Mouse (Mus musculus): ENCODE measurements around the gene Ccna1.

Ccna1 gene

DNA sequence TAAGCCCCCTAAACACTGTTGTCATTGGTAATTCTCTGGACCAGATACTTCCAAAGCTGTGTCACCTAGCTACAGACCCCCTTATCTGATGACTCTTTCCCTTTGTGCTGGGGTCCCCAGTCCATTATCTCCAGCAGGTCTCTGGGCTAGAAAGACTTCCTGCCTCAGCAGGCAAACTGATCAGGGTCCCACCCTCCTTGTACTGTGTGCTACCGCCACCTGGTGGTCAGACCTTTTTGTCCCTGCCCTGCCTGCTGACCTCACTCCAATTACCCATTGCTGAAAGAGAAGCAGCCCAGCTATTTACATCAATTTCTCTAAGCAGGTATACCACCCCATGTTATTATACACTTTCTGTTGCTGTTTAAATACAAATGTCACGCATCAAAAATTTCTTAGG is 9.1 kb upstream of the Ccna1 start:
- peak; percentile 85 to 93 for DNase-seq

GRCm38 (mm10) chr3:55062653-55063052 is 7.4 kb upstream of the Ccna1 start:
- DNase-seq, result peak; percentile 37 to 64

- DNase-seq, result no peak
Observed at GRCm38 (mm10) chr3:55056376-55056775, 1.1 kb upstream of the Ccna1 start.

GRCm38 (mm10) chr3:55055747-55056120 is 433 bp upstream of the Ccna1 start:
- DNase-seq, result no peak

- no peak for DNase-seq
Observed at GRCm38 (mm10) chr3:55054231-55054630, 1.1 kb downstream of the Ccna1 start.

DNA sequence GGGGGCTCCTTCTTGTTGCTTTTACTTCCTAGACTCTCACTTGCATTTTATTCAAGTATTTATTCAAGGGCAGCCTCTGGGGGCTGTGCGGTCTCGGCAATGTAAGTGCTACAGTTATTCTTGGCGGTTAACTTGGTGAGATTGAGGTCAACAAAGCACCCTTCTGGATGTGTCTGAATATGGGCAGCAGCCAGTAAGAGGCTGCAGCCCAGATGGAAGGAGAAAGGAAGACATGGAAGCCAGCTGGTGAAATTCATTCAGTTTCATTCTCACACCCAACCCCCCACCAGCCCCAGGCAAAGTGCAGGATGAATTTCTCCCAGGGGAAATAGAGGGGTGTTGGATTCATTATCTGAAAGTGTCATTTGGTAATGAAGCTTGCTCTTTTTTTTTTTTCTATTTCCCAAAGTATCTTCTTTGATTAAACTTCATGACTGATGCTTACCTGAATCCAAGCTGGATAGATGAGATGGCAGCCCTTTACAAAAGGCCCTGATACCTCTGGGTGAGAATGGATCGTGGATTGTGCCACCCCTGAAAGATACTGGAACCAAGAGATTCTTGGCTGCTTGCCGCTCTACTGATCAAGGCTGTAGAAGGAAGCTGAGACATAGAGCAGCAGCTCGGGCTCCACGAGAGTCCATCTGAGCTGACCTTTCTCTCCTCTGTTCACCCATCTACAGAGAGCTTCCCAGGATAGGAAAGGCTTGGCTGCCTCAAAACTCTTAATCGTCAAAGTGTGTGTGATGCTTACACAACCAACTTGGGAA is 10.5 kb downstream of the Ccna1 start:
- DNase-seq, result peak; percentile 46 to 63

DNA sequence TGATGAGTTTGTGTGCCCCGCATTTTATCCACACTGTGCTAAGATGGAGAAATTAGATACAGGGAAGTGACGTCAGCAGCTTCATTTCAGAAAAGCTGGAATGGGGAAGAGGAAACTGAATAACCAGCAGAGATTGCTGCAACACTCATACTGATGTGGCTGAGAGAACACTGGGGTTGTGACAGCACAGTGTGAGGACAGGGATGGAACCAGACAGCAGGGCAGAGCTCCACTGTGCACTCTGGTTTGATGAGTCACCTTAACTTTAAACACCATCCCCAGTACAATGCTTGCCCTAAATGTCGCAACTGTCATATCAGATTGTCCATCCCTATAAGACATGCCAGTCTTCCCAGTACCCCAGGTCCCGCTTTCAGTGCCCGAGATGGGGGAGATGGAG is 17.7 kb downstream of the Ccna1 start:
- no peak for DNase-seq

- no peak for DNase-seq
Observed at GRCm38 (mm10) chr3:55027271-55027840, 27.9 kb downstream of the Ccna1 start.

DNA sequence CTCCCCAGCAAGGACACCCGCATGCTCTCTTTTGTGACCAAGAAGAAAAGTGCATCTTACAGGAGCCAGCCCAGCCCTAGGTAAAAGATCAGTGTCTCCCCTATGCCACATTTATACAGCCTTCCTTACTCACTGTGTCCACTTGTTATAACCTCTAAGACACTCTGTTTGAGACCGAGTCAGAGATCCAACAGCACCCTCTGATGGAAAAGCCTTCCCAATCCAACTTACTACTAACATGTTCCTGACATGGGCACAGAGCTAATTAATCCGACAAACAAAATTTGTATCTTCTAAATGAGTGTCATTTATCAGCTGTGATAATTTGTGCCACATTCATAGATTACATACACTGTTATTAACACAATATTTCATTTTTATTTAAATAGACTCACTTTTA is 29.8 kb downstream of the Ccna1 start:
- no peak for DNase-seq

DNA sequence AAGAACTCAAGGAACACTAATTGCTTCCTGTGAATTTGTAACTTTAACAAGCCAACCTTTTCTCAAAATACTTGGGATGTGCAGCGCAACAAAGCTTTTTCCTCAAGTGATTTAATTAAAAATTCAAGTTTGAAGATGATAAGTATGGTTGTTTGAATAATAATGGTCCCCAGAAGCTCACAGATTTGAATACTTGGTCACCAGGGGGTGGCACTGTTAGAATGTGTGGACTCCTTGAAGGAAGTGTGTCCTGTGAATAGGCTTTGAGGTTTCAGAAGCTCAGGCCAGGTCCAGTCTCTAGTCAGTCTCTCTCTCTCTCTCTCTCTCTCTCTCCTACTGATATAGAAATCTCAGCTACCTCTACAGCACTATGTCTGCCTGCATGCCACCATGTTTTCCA is 32.0 kb downstream of the Ccna1 start:
- no peak for DNase-seq

- peak in 1 of 2 experiments; percentile 21 for DNase-seq
Observed at GRCm38 (mm10) chr3:55022247-55022646, 33.1 kb downstream of the Ccna1 start.

GRCm38 (mm10) chr3:55012536-55012935 is 42.8 kb downstream of the Ccna1 start:
- no peak for DNase-seq

- no peak for DNase-seq
Observed at GRCm38 (mm10) chr3:55011681-55012080, 43.6 kb downstream of the Ccna1 start.

DNA sequence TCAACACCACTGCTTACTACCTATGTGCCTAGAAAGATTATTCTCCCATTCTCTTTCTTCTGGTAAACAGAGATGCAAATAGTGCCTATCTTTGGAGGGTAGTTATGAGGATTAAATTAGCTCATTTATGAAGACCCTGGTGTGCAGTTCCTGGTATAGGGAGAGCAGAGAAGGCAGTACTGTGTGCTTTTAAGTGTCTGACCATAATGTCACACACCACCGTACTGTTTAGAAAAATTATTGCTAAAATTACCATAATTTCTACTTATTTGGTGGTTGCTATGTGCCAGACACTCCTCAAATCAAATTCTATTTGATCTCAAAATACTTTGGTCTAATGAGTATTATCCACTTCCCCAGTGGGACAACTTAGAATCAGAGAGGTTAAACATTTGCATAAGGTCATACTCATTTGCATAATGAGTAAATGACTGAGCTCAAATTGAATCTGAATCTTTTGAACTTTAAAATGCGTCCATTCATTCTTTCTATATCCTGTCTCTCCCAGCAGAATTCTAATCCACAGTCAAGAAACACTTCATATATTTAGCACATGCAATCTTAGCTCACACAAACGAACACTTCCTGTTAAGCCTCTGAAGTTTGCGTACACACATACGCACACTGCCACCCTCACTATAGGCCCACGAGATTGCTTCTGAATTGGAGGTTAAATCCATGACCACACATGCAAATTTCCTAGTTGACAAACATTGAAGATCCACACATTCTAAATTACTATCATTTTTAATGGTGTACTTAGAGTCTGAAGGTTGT is 46.1 kb downstream of the Ccna1 start:
- DNase-seq, result no peak

DNA sequence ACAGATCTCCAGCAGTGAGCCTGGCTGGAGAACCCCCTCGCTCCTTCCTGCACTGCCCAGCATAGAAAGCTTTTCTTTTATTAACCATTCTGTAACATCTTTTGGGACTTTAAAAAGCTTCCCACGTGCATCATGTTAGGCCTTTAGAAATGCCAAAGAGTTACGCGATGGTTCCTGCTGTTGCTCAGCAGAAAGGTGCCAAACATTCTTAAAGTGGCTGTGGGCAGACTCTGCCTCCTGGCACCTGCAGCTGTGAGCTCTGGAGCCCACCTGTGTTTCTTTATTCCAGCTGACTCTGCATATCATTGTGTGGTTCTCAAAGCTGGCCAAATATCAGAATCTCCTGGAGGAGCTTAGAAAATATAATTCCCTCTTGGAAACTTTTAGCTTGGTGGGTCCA is 51.3 kb downstream of the Ccna1 start:
- DNase-seq, result no peak

GRCm38 (mm10) chr3:55001677-55002076 is 53.6 kb downstream of the Ccna1 start:
- peak in 1 of 2 experiments; percentile 24 for DNase-seq

Measured in cerebellum, postnatal 14 days (tissue).